Comparison of ENCODE assay signal across 21 mouse cellular contexts in genomic region chr3:134379549-134379948, GRCm38 (mm10).
A peak's percentile ranks its signal among the peaks of the same experiment; 100 is the strongest.
DNase-seq lines count a peak whose midpoint lies in the region; ATAC-seq and TF ChIP-seq lines count a peak whose summit lies in the region.
"Had no signal": no experiment of that assay in that cellular context is flagged by ENCODE, and none has a peak within 500 bp of the region (broad histone marks: within the 10 kb centered on the region; RNA-seq: fewer than 3 reads in every experiment).

No protein-coding gene starts in this region.

- peak; percentile 55 for DNase-seq in heart, adult 11 months
- DNase-seq in heart, postnatal 10 days, result no peak
- peak; percentile 66 for DNase-seq in lung, embryonic 14.5 days
- DNase-seq in lung, postnatal 25 days (ENCODE audit: low spot score), result no peak
- DNase-seq in lung, adult 2 months, result no peak
- DNase-seq: adrenal gland, adult 2 months; adrenal gland, adult 8-10 months; adrenal gland, postnatal 10 days; adrenal gland, postnatal 14 days; adrenal gland, postnatal 25 days; adrenal gland, postnatal 36 days; B cell, adult 2 months; cerebellum, adult 11 months; cerebellum, adult 11-12 months; cerebellum, adult 18-20 months had no signal

- no peaks in the 10 kb centered on the region for H3K9me3 ChIP-seq in lung, embryonic 14.5 days (ENCODE audit: low read depth, low read length)
- H3K9me3 ChIP-seq in lung, embryonic 15.5 days, result no peaks in the 10 kb centered on the region
- H3K9me3 ChIP-seq: G1E had no signal

- no peak overlapping the region for H3K4me2 ChIP-seq in lung, embryonic 14.5 days
- H3K4me2 ChIP-seq in lung, embryonic 15.5 days, result no peak overlapping the region

- no peak overlapping the region for H3K4me3 ChIP-seq in lung, embryonic 14.5 days (ENCODE audit: low read depth, low read length)
- H3K4me3 ChIP-seq in lung, embryonic 15.5 days, result no peak overlapping the region
- H3K4me3 ChIP-seq in lung, adult 2 months (replicated peaks; ENCODE audit: extremely low read depth, low read depth, low read length), result no peak overlapping the region

- intact Hi-C loops in heart, postnatal 10 days (cut with DNase I), result no loop called here

- TF ChIP-seq POLR2A in lung, adult 2 months (IDR thresholded peaks at IDR 0.05; ENCODE audit: borderline replicate concordance, extremely low read depth, low read depth, low read length), result no peak

- WGBS in lung, embryonic 14.5 days, result 39% methylated on average over 2 of the region's 2 CpGs
- WGBS in lung, embryonic 15.5 days, result 34% methylated on average over 2 of the region's 2 CpGs
- WGBS in lung, adult 2 months, result 54% methylated on average over 2 of the region's 2 CpGs

- no peaks in the 10 kb centered on the region for H3K4me1 ChIP-seq in lung, embryonic 14.5 days (ENCODE audit: insufficient read depth)
- no peaks in the 10 kb centered on the region for H3K4me1 ChIP-seq in lung, embryonic 15.5 days
- no peaks in the 10 kb centered on the region for H3K4me1 ChIP-seq in lung, adult 2 months (ENCODE audit: control insufficient read depth, insufficient read depth, low read length)

- no peaks in the 10 kb centered on the region for H3K27me3 ChIP-seq in lung, embryonic 14.5 days (ENCODE audit: insufficient read depth, low read length)
- no peaks in the 10 kb centered on the region for H3K27me3 ChIP-seq in lung, embryonic 15.5 days
- H3K27me3 ChIP-seq: CH12.LX, Patski had no signal

- ATAC-seq in lung, embryonic 14.5 days (ENCODE audit: insufficient read depth), result peak; percentile 95
- ATAC-seq in lung, embryonic 15.5 days (ENCODE audit: borderline replicate concordance, extremely low read depth, low FRiP score, low TSS enrichment), result peak; percentile 64; the same call in 1 of the 2 replicates
- ATAC-seq: activated CD4-positive, CD25-positive, alpha-beta regulatory T cell, adult 4 months; CD4-positive, CD25-positive, alpha-beta regulatory T cell, adult 4 months; Patski had no signal

- no peaks in the 10 kb centered on the region for H3K36me3 ChIP-seq in lung, embryonic 14.5 days (ENCODE audit: insufficient read depth)
- no peaks in the 10 kb centered on the region for H3K36me3 ChIP-seq in lung, embryonic 15.5 days
- H3K36me3 ChIP-seq: G1E had no signal

- H3K27ac ChIP-seq in lung, embryonic 14.5 days (ENCODE audit: low read depth), result no peak overlapping the region
- no peak overlapping the region for H3K27ac ChIP-seq in lung, embryonic 15.5 days

- no peak for TF ChIP-seq CTCF in lung, embryonic 14.5 days (IDR thresholded peaks at IDR 0.05; ENCODE audit: low read depth)
- TF ChIP-seq CTCF in lung, adult 2 months (IDR thresholded peaks at IDR 0.05; ENCODE audit: insufficient read depth, low read length), result no peak

- H3K9ac ChIP-seq in lung, embryonic 14.5 days, result no peak overlapping the region
- H3K9ac ChIP-seq in lung, embryonic 15.5 days, result no peak overlapping the region

Comparison
In these comparisons a context has a peak if more than half of its experiments do, and no peak if none do; other contexts are left out.
1. DNase-seq: peak in heart, adult 11 months (single experiment) and lung, embryonic 14.5 days (single experiment); none in heart, postnatal 10 days (0 of 2), lung, postnatal 25 days (single experiment) and lung, adult 2 months (single experiment).